Mouse (Mus musculus): ENCODE data around the gene Sec24a.

- TF ChIP-seq CTCF (IDR thresholded peaks at IDR 0.05) (no peak), POLR2A (IDR thresholded peaks at IDR 0.05; ENCODE audit: insufficient read depth, low read depth, low read length) (no peak)
Measured at GRCm38 (mm10) chr11:51759251-51759650, 4.2 kb downstream of the Sec24a start.

Measured in heart, adult 2 months (tissue).